Mouse (Mus musculus): Measurements from ENCODE around the gene Cyp3a13.
A peak's percentile ranks its signal among the peaks of the same experiment; 100 is the strongest.
"Not testable (repeated sequence)": the region's sequence is repeated elsewhere in the genome, so short reads cannot be mapped to it uniquely, and the experiment has no call there.

Gene Cyp3a13

GRCm38 (mm10) chr5:137921532-137921931 is at the start of gene Cyp3a13:
Gene Cyp3a13, minus strand, starts transcription at chr5:137921619.
- no peak for DNase-seq

GRCm38 (mm10) chr5:137966492-137966891 is 45.1 kb upstream of the Cyp3a13 start:
- peak in 1 of 2 experiments; percentile 3 for DNase-seq

- peak in 1 of 2 experiments; percentile 5 for DNase-seq
These were observed 41.5 kb upstream of the Cyp3a13 start, which contains the start of gene Gjc3 for GRCm38 (mm10) chr5:137962945-137963344. Gene Gjc3, minus strand, starts transcription at chr5:137963098.

GRCm38 (mm10) chr5:137956404-137956803 is 35.0 kb upstream of the Cyp3a13 start:
- DNase-seq, result no peak

- DNase-seq, result peak; percentile 19 to 43
These were observed 29.8 kb upstream of the Cyp3a13 start for GRCm38 (mm10) chr5:137951218-137951617.

GRCm38 (mm10) chr5:137947303-137947702 is 25.9 kb upstream of the Cyp3a13 start:
- no peak for DNase-seq

- DNase-seq, result no peak
These were observed 21.7 kb upstream of the Cyp3a13 start for GRCm38 (mm10) chr5:137943133-137943532.

- no peak for DNase-seq
These were observed 19.5 kb upstream of the Cyp3a13 start for GRCm38 (mm10) chr5:137940948-137941347.

- DNase-seq, result no peak
These were observed 15.8 kb upstream of the Cyp3a13 start for GRCm38 (mm10) chr5:137937238-137937637.

- no peak for DNase-seq
These were observed 15.1 kb upstream of the Cyp3a13 start for GRCm38 (mm10) chr5:137936486-137936885.

GRCm38 (mm10) chr5:137933934-137934333 is 12.5 kb upstream of the Cyp3a13 start:
- DNase-seq, result not testable (repeated sequence)

GRCm38 (mm10) chr5:137928439-137928838 is 7.0 kb upstream of the Cyp3a13 start:
- DNase-seq, result no peak

GRCm38 (mm10) chr5:137922171-137922570 is 752 bp upstream of the Cyp3a13 start:
- DNase-seq, result no peak

- peak; percentile 40 to 55 for DNase-seq
These were observed 5.9 kb downstream of the Cyp3a13 start for GRCm38 (mm10) chr5:137915550-137915949.

- no peak for DNase-seq
These were observed 6.9 kb downstream of the Cyp3a13 start for GRCm38 (mm10) chr5:137914508-137914907.

GRCm38 (mm10) chr5:137909564-137910262 is 11.7 kb downstream of the Cyp3a13 start:
- DNase-seq, result no peak

GRCm38 (mm10) chr5:137897812-137898211 is 23.6 kb downstream of the Cyp3a13 start:
- no peak for DNase-seq

GRCm38 (mm10) chr5:137892954-137893353 is 28.5 kb downstream of the Cyp3a13 start:
- DNase-seq, result no peak

GRCm38 (mm10) chr5:137887666-137888065 is 33.8 kb downstream of the Cyp3a13 start:
- DNase-seq, result no peak

- DNase-seq, result peak; percentile 26 to 63
These were observed 35.5 kb downstream of the Cyp3a13 start for GRCm38 (mm10) chr5:137885894-137886293.

- no peak for DNase-seq
These were observed 38.1 kb downstream of the Cyp3a13 start for GRCm38 (mm10) chr5:137883345-137883744.

- no peak for DNase-seq
These were observed 38.5 kb downstream of the Cyp3a13 start for GRCm38 (mm10) chr5:137882922-137883321.

GRCm38 (mm10) chr5:137877860-137878259 is 43.6 kb downstream of the Cyp3a13 start:
- peak in 1 of 2 experiments; percentile 7 for DNase-seq

- no peak for DNase-seq
These were observed 46.4 kb downstream of the Cyp3a13 start for GRCm38 (mm10) chr5:137875054-137875453.

- not testable (repeated sequence) for DNase-seq
These were observed 49.1 kb downstream of the Cyp3a13 start for GRCm38 (mm10) chr5:137872381-137872702.

Measured in cerebellum, postnatal 25 days (tissue).